Mouse (Mus musculus) testis, adult 2 months (tissue): ENCODE results near the gene Angptl2. TPM values are rescaled to one million over a fixed set of nuclear protein-coding genes. Genes with fewer than 3 reads are reported as not detected.

ENCODE experiments used
- H3K27ac ChIP-seq: fragments of 200-500 bp; 2 replicates; pipeline ENCODE4 v1.5.1; 2012; ENCODE audit warnings: low read depth, low read length; ENCODE audit not compliant: control insufficient read depth, insufficient read depth
- H3K27me3 ChIP-seq: fragments of 200-500 bp; 2 replicates; pipeline ENCODE4 v1.6.1; 2012; ENCODE audit warnings: mild to moderate bottlenecking, low read length, moderate library complexity; ENCODE audit not compliant: control insufficient read depth, insufficient read depth
- H3K36me3 ChIP-seq: fragments of 200-500 bp; 2 replicates; pipeline ENCODE4 v1.6.1; 2012; ENCODE audit warnings: mild to moderate bottlenecking, low read length; ENCODE audit not compliant: control insufficient read depth, insufficient read depth
- H3K4me1 ChIP-seq: fragments of 200-500 bp; 2 replicates; pipeline ENCODE4 v1.6.1; 2012; ENCODE audit warnings: low read length; ENCODE audit not compliant: control insufficient read depth, insufficient read depth
- H3K4me3 ChIP-seq: fragments of 200-500 bp; 2 replicates; pipeline ENCODE4 v1.5.1; 2012; ENCODE audit warnings: low read depth, mild to moderate bottlenecking, low read length, moderate library complexity, mixed read lengths; ENCODE audit not compliant: control insufficient read depth
- CTCF ChIP-seq: fragments of 200-500 bp; IDR thresholded peaks from 2 replicates; pipeline ENCODE4 v1.5.1; 2012; ENCODE audit warnings: low read depth, mild to moderate bottlenecking, inconsistent platforms, low read length, moderate library complexity; ENCODE audit not compliant: control insufficient read depth, insufficient read depth, insufficient replicate concordance
- POLR2A ChIP-seq: fragments of 200-500 bp; IDR thresholded peaks from 2 replicates; pipeline ENCODE4 v1.6.1; 2012; ENCODE audit warnings: low read depth, mild to moderate bottlenecking, inconsistent platforms, low read length, moderate library complexity; ENCODE audit not compliant: control insufficient read depth
- polyA plus RNA-seq: library from polyadenylated mRNA; depleted of rRNA; stranded (reverse); fragments of >200 nt; gene quantifications from 2 replicates; pipeline ENCODE4 v1.2.3, GENCODE M21; 2012

Angptl2 gene
- polyA plus RNA-seq, 1 experiment, result 3.1 TPM

GRCm38 (mm10) chr2:33274719-33275490 lies 59.0 kb downstream of the Angptl2 start:
- TF ChIP-seq CTCF (no peak), POLR2A (no peak)
- Histone ChIP-seq H3K27me3 (no peaks in the 10 kb centered on the region), H3K27ac (no peak overlapping the region), H3K4me3 (no peak overlapping the region), H3K4me1 (no peaks in the 10 kb centered on the region), H3K36me3 (no peaks in the 10 kb centered on the region; the same call in 1 of the 2 replicates)

GRCm38 (mm10) chr2:33279758-33280157 lies 63.9 kb downstream of the Angptl2 start:
- Histone ChIP-seq H3K4me1 (no peaks in the 10 kb centered on the region), H3K27me3 (no peaks in the 10 kb centered on the region), H3K27ac (no peak overlapping the region), H3K36me3 (no peaks in the 10 kb centered on the region; the same call in 1 of the 2 replicates), H3K4me3 (no peak overlapping the region)
- no peak for TF ChIP-seq POLR2A
- no peak for TF ChIP-seq CTCF

GRCm38 (mm10) chr2:33280525-33280924 lies 64.7 kb downstream of the Angptl2 start:
- no peak overlapping the region for H3K27ac ChIP-seq
- no peak overlapping the region for H3K4me3 ChIP-seq
- no peaks in the 10 kb centered on the region for H3K4me1 ChIP-seq
- no peak for TF ChIP-seq POLR2A
- no peak for TF ChIP-seq CTCF
- H3K27me3 ChIP-seq, result no peaks in the 10 kb centered on the region
- H3K36me3 ChIP-seq, result no peaks in the 10 kb centered on the region; the same call in 1 of the 2 replicates

GRCm38 (mm10) chr2:33281807-33282206 lies 65.9 kb downstream of the Angptl2 start:
- no peaks in the 10 kb centered on the region for H3K27me3 ChIP-seq
- no peak overlapping the region for H3K27ac ChIP-seq
- no peak for TF ChIP-seq POLR2A
- no peak overlapping the region for H3K4me3 ChIP-seq
- H3K36me3 ChIP-seq, result no peaks in the 10 kb centered on the region; the same call in 1 of the 2 replicates
- no peaks in the 10 kb centered on the region for H3K4me1 ChIP-seq

- Histone ChIP-seq H3K36me3 (no peaks in the 10 kb centered on the region; the same call in 1 of the 2 replicates), H3K27me3 (no peaks in the 10 kb centered on the region), H3K4me3 (no peak overlapping the region), H3K4me1 (no peaks in the 10 kb centered on the region), H3K27ac (no peak overlapping the region)
- no peak for TF ChIP-seq CTCF
- no peak for TF ChIP-seq POLR2A
These were observed 67.0 kb downstream of the Angptl2 start for GRCm38 (mm10) chr2:33282877-33283276.

- no peak overlapping the region for H3K4me3 ChIP-seq
- no peak overlapping the region for H3K27ac ChIP-seq
- no peak for TF ChIP-seq CTCF
- no peak for TF ChIP-seq POLR2A
- H3K27me3 ChIP-seq, result no peaks in the 10 kb centered on the region
- H3K4me1 ChIP-seq, result no peaks in the 10 kb centered on the region
- H3K36me3 ChIP-seq, result no peaks in the 10 kb centered on the region; the same call in 1 of the 2 replicates
These were observed 67.8 kb downstream of the Angptl2 start for GRCm38 (mm10) chr2:33283674-33284073.

- TF ChIP-seq CTCF (no peak), POLR2A (no peak)
- H3K36me3 ChIP-seq, result no peaks in the 10 kb centered on the region
- no peaks in the 10 kb centered on the region for H3K27me3 ChIP-seq
- H3K27ac ChIP-seq, result no peak overlapping the region
- no peak overlapping the region for H3K4me3 ChIP-seq
- H3K4me1 ChIP-seq, result no peaks in the 10 kb centered on the region
These were observed 73.0 kb downstream of the Angptl2 start for GRCm38 (mm10) chr2:33288837-33289236.
